Mouse (Mus musculus) G1E (cell line): ENCODE data around the gene Gga1. TPM values are rescaled to one million over a fixed set of nuclear protein-coding genes. Genes with fewer than 3 reads are reported as not detected.

Experiments used
- ATAC-seq: 2 replicates; pipeline ENCODE4 v1.8.0; 2016; ENCODE audit warnings: mild to moderate bottlenecking; ENCODE audit not compliant: insufficient number of reproducible peaks, poor library complexity, low FRiP score, severe bottlenecking; ENCODE audit errors: extremely low read depth
- DNase-seq: peaks from one replicate; pipeline ENCODE4 v3.0.0; 2012; ENCODE audit warnings: low spot score
- H3K27me3 ChIP-seq: 2 replicates; pipeline ENCODE4 v1.6.1; 2012; ENCODE audit warnings: mild to moderate bottlenecking, low read length, inconsistent platforms; ENCODE audit not compliant: insufficient read depth
- H3K36me3 ChIP-seq: replicated peaks from 2 replicates; pipeline ENCODE3; 2012; ENCODE audit warnings: mild to moderate bottlenecking, inconsistent platforms
- H3K4me1 ChIP-seq: 2 replicates; pipeline ENCODE4 v1.6.1; 2012; ENCODE audit warnings: low read depth, low read length, inconsistent platforms, mixed read lengths; ENCODE audit not compliant: insufficient read depth
- H3K4me3 ChIP-seq: 2 replicates; pipeline ENCODE4 v1.5.1; 2012; ENCODE audit warnings: low read depth, mild to moderate bottlenecking, inconsistent platforms, low read length, moderate library complexity, mixed read lengths
- H3K9me3 ChIP-seq: replicated peaks from 2 replicates; pipeline ENCODE4 v1.6.1; 2012; ENCODE audit warnings: inconsistent platforms
- CTCF ChIP-seq: IDR thresholded peaks from 2 replicates; pipeline ENCODE4 v1.5.1; 2012; ENCODE audit warnings: low read depth, low read length, inconsistent platforms, mixed read lengths
- GATA1 ChIP-seq: IDR thresholded peaks from 2 replicates; pipeline ENCODE4 v1.6.1; 2012; ENCODE audit warnings: borderline replicate concordance, low read length, inconsistent platforms, mixed read lengths
- GATA2 ChIP-seq: IDR thresholded peaks from 2 replicates; pipeline ENCODE4 v1.6.1; 2012; ENCODE audit warnings: low read depth, low read length, inconsistent platforms, borderline replicate concordance
- TAL1 ChIP-seq: conservative IDR thresholded peaks from 2 replicates; pipeline ENCODE4 v1.6.1; 2012; ENCODE audit warnings: low read depth, low read length, inconsistent platforms, mixed read lengths
- polyA plus RNA-seq: library from polyadenylated mRNA; stranded (reverse); fragments of >175 nt; gene quantifications from 2 replicates; pipeline ENCODE4 v1.2.3, GENCODE M21; 2012
- total RNA-seq, 2 experiments: library from RNA; stranded (forward) in 1 of 2; stranded (reverse) in 1 of 2; fragments of 200-1000 nt in 1 of 2; fragments of >200 nt in 1 of 2; fragmentation: Nextera tagmentation in 1 of 2; gene quantifications; 2 replicates each; pipeline ENCODE4 v1.2.3; 2014 to 2017

The Gga1 gene
- total and polyA plus RNA-seq, 3 experiments: 10.0 to 158 (median 52.6) TPM

DNA sequence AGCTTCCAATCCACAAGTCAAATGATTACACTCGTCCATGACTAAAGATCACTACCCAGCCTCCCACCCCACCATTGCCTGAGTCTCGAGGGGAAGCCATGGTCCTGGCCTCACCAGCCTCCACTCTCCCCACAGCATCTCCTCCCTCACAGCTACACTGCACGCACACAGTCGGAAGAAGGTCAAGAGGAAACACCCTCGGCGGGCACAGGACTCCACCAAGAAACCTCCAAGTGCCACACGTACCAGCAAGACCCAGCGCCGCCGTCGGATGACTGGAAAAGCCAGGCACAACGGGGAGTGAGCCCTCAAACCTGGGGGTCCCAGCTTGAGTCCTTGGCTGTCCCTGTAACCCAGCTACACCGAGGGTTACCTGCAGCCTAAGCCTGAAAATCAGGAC, 63.3 kb downstream of the Gga1 start:
- TF ChIP-seq TAL1 (no peak), GATA1 (no peak), GATA2 (no peak), CTCF (no peak)
- no peak for ATAC-seq

DNA sequence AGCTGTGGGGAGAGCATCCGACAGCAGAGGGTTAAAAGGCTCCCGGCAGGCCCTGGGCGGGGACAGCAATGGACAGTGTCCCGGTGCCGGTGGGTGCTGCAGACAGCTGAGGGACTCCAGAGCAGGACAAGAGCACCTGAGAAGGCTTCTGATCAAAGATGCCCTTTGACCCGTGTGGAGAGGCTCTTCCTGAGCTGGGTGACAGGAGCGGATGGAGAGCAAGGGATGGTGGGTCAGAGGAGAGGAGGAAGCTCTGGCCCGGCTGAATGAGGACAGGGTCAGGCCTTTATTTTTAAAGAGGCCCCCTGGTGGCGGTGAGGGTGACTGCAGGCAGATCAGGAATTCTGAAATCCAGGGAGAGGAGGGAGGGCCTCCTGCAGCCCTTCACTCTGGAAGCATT, 65.7 kb downstream of the Gga1 start:
- Histone ChIP-seq H3K9me3 (0 out of 2 replicates have a peak, but pooled peaks cover 4% of the 10 kb centered on the region), H3K4me1 (peaks cover 18% of the 10 kb centered on the region), H3K27me3 (peaks cover 23% of the 10 kb centered on the region), H3K36me3 (peaks cover 57% of the 10 kb centered on the region), H3K4me3 (no peak overlapping the region)
- peak; percentile 68 for DNase-seq
- ATAC-seq: peak; percentile 34; the same call in 1 of the 2 replicates
- TF ChIP-seq GATA1 (no peak), CTCF (peak; percentile 69)

More for the DNA sequence above, 63.3 kb downstream of the Gga1 start:
- H3K4me3 ChIP-seq: no peak overlapping the region
- H3K4me1 ChIP-seq: peaks cover 40% of the 10 kb centered on the region
- H3K27me3 ChIP-seq: no peaks in the 10 kb centered on the region; the same call in 1 of the 2 replicates
- peaks cover 75% of the 10 kb centered on the region for H3K36me3 ChIP-seq
- H3K9me3 ChIP-seq: 0 out of 2 replicates have a peak, but pooled peaks cover 2% of the 10 kb centered on the region
- DNase-seq: no peak

Other genes with a start within 250 kb of the Gga1 start
- gene Elfn2, start 158.4 kb upstream of the Gga1 start, total RNA-seq (2014; fragmentation: Nextera tagmentation): not detected in 2 replicates
- 0.05 TPM in 1 of 2 replicates, not detected in the other for gene Elfn2, start 158.4 kb upstream of the Gga1 start, total RNA-seq (2017)
- gene Elfn2, start 158.4 kb upstream of the Gga1 start, polyA plus RNA-seq: not detected in 2 replicates
- not detected in 2 replicates for gene Mfng, start 103.7 kb upstream of the Gga1 start, total RNA-seq (2014; fragmentation: Nextera tagmentation)
- gene Mfng, start 103.7 kb upstream of the Gga1 start, total RNA-seq (2017): not detected in 2 replicates
- gene Mfng, start 103.7 kb upstream of the Gga1 start, polyA plus RNA-seq: not detected in 2 replicates
- gene Card10, start 74.1 kb upstream of the Gga1 start, total RNA-seq (2014; fragmentation: Nextera tagmentation): not detected in 2 replicates
- not detected in 2 replicates for gene Card10, start 74.1 kb upstream of the Gga1 start, total RNA-seq (2017)
- gene Card10, start 74.1 kb upstream of the Gga1 start, polyA plus RNA-seq: not detected in 2 replicates
- gene Cdc42ep1, start 34.6 kb upstream of the Gga1 start, total RNA-seq (2014; fragmentation: Nextera tagmentation): not detected in 2 replicates
- 0.11 TPM in 1 of 2 replicates, not detected in the other for gene Cdc42ep1, start 34.6 kb upstream of the Gga1 start, total RNA-seq (2017)
- not detected in 2 replicates for gene Cdc42ep1, start 34.6 kb upstream of the Gga1 start, polyA plus RNA-seq
- gene Lgals2, start 21.7 kb upstream of the Gga1 start, total RNA-seq (2014; fragmentation: Nextera tagmentation): not detected in 2 replicates
- gene Lgals2, start 21.7 kb upstream of the Gga1 start, total RNA-seq (2017): not detected in 2 replicates
- not detected in 2 replicates for gene Lgals2, start 21.7 kb upstream of the Gga1 start, polyA plus RNA-seq
- gene Gm49510, start 22.5 kb downstream of the Gga1 start, total RNA-seq (2014; fragmentation: Nextera tagmentation): not detected in 2 replicates
- gene Gm49510, start 22.5 kb downstream of the Gga1 start, total RNA-seq (2017): 1.3 and 1.4 TPM in 2 replicates
- 6.3 and 8.2 TPM in 2 replicates for gene Gm49510, start 22.5 kb downstream of the Gga1 start, polyA plus RNA-seq
- gene Sh3bp1, start 22.6 kb downstream of the Gga1 start, total RNA-seq (2014; fragmentation: Nextera tagmentation): 207 and 231 TPM in 2 replicates
- gene Sh3bp1, start 22.6 kb downstream of the Gga1 start, total RNA-seq (2017): 32.7 and 34.1 TPM in 2 replicates
- 1,400 and 1,821 TPM in 2 replicates for gene Sh3bp1, start 22.6 kb downstream of the Gga1 start, polyA plus RNA-seq
- gene Pdxp, start 36.7 kb downstream of the Gga1 start, total RNA-seq (2014; fragmentation: Nextera tagmentation): 26.6 and 31.4 TPM in 2 replicates
- 13.9 and 18.1 TPM in 2 replicates for gene Pdxp, start 36.7 kb downstream of the Gga1 start, total RNA-seq (2017)
- gene Pdxp, start 36.7 kb downstream of the Gga1 start, polyA plus RNA-seq: 39.7 and 40.6 TPM in 2 replicates
- gene Lgals1, start 49.5 kb downstream of the Gga1 start, total RNA-seq (2014; fragmentation: Nextera tagmentation): 558 and 607 TPM in 2 replicates
- 3,673 and 4,536 TPM in 2 replicates for gene Lgals1, start 49.5 kb downstream of the Gga1 start, total RNA-seq (2017)
- gene Lgals1, start 49.5 kb downstream of the Gga1 start, polyA plus RNA-seq: 1,469 and 2,086 TPM in 2 replicates
- 13.2 and 25.6 TPM in 2 replicates for gene Nol12, start 57.7 kb downstream of the Gga1 start, total RNA-seq (2014; fragmentation: Nextera tagmentation)
- gene Nol12, start 57.7 kb downstream of the Gga1 start, total RNA-seq (2017): 20.1 and 24.2 TPM in 2 replicates
- gene Nol12, start 57.7 kb downstream of the Gga1 start, polyA plus RNA-seq: 15.9 and 16.7 TPM in 2 replicates
- 67.0 and 104 TPM in 2 replicates for gene Triobp, start 70.5 kb downstream of the Gga1 start, total RNA-seq (2014; fragmentation: Nextera tagmentation)
- gene Triobp, start 70.5 kb downstream of the Gga1 start, total RNA-seq (2017): 23.6 and 24.4 TPM in 2 replicates
- 42.5 and 45.6 TPM in 2 replicates for gene Triobp, start 70.5 kb downstream of the Gga1 start, polyA plus RNA-seq
- not detected in 2 replicates for gene H1f0, start 151.3 kb downstream of the Gga1 start, total RNA-seq (2014; fragmentation: Nextera tagmentation)
- 0.16 TPM in 1 of 2 replicates, not detected in the other for gene H1f0, start 151.3 kb downstream of the Gga1 start, total RNA-seq (2017)
- gene H1f0, start 151.3 kb downstream of the Gga1 start, polyA plus RNA-seq: 0.03 and 0.05 TPM in 2 replicates
- gene Galr3, start 164.7 kb downstream of the Gga1 start, total RNA-seq (2014; fragmentation: Nextera tagmentation): not detected in 2 replicates
- not detected in 2 replicates for gene Galr3, start 164.7 kb downstream of the Gga1 start, total RNA-seq (2017)
- gene Galr3, start 164.7 kb downstream of the Gga1 start, polyA plus RNA-seq: not detected in 2 replicates
- 15.7 and 23.7 TPM in 2 replicates for gene Ankrd54, start 185.7 kb downstream of the Gga1 start, total RNA-seq (2014; fragmentation: Nextera tagmentation)
- 15.8 and 19.0 TPM in 2 replicates for gene Ankrd54, start 185.7 kb downstream of the Gga1 start, total RNA-seq (2017)
- gene Ankrd54, start 185.7 kb downstream of the Gga1 start, polyA plus RNA-seq: 37.8 and 51.9 TPM in 2 replicates
- 134 and 145 TPM in 2 replicates for gene Eif3l, start 198.0 kb downstream of the Gga1 start, total RNA-seq (2014; fragmentation: Nextera tagmentation)
- 261 and 285 TPM in 2 replicates for gene Eif3l, start 198.0 kb downstream of the Gga1 start, total RNA-seq (2017)
- gene Eif3l, start 198.0 kb downstream of the Gga1 start, polyA plus RNA-seq: 20.8 and 30.9 TPM in 2 replicates
- 10.4 and 11.5 TPM in 2 replicates for gene Micall1, start 231.7 kb downstream of the Gga1 start, total RNA-seq (2014; fragmentation: Nextera tagmentation)
- gene Micall1, start 231.7 kb downstream of the Gga1 start, total RNA-seq (2017): 3.7 and 4.5 TPM in 2 replicates
- 19.9 and 20.5 TPM in 2 replicates for gene Micall1, start 231.7 kb downstream of the Gga1 start, polyA plus RNA-seq